Mouse (Mus musculus) G1E (cell line): ENCODE results near the gene Mad1l1. TPM values are rescaled to one million over a fixed set of nuclear protein-coding genes. Genes with fewer than 3 reads are reported as not detected.

ENCODE experiments used
- ATAC-seq: 2 replicates; pipeline ENCODE4 v1.8.0; 2016; ENCODE audit warnings: mild to moderate bottlenecking; ENCODE audit not compliant: insufficient number of reproducible peaks, poor library complexity, low FRiP score, severe bottlenecking; ENCODE audit errors: extremely low read depth
- DNase-seq: peaks from one replicate; pipeline ENCODE4 v3.0.0; 2012; ENCODE audit warnings: low spot score
- H3K27me3 ChIP-seq: 2 replicates; pipeline ENCODE4 v1.6.1; 2012; ENCODE audit warnings: mild to moderate bottlenecking, low read length, inconsistent platforms; ENCODE audit not compliant: insufficient read depth
- H3K36me3 ChIP-seq: replicated peaks from 2 replicates; pipeline ENCODE3; 2012; ENCODE audit warnings: mild to moderate bottlenecking, inconsistent platforms
- H3K4me1 ChIP-seq: 2 replicates; pipeline ENCODE4 v1.6.1; 2012; ENCODE audit warnings: low read depth, low read length, inconsistent platforms, mixed read lengths; ENCODE audit not compliant: insufficient read depth
- H3K4me3 ChIP-seq: 2 replicates; pipeline ENCODE4 v1.5.1; 2012; ENCODE audit warnings: low read depth, mild to moderate bottlenecking, inconsistent platforms, low read length, moderate library complexity, mixed read lengths
- H3K9me3 ChIP-seq: replicated peaks from 2 replicates; pipeline ENCODE4 v1.6.1; 2012; ENCODE audit warnings: inconsistent platforms
- CTCF ChIP-seq: IDR thresholded peaks from 2 replicates; pipeline ENCODE4 v1.5.1; 2012; ENCODE audit warnings: low read depth, low read length, inconsistent platforms, mixed read lengths
- GATA1 ChIP-seq: IDR thresholded peaks from 2 replicates; pipeline ENCODE4 v1.6.1; 2012; ENCODE audit warnings: borderline replicate concordance, low read length, inconsistent platforms, mixed read lengths
- GATA2 ChIP-seq: IDR thresholded peaks from 2 replicates; pipeline ENCODE4 v1.6.1; 2012; ENCODE audit warnings: low read depth, low read length, inconsistent platforms, borderline replicate concordance
- POLR2AphosphoS5 ChIP-seq: IDR thresholded peaks from 2 replicates; pipeline ENCODE4 v1.6.1; 2012; ENCODE audit warnings: low read depth, low read length, inconsistent platforms; ENCODE audit not compliant: insufficient replicate concordance
- TAL1 ChIP-seq: conservative IDR thresholded peaks from 2 replicates; pipeline ENCODE4 v1.6.1; 2012; ENCODE audit warnings: low read depth, low read length, inconsistent platforms, mixed read lengths
- polyA plus RNA-seq: library from polyadenylated mRNA; stranded (reverse); fragments of >175 nt; gene quantifications from 2 replicates; pipeline ENCODE4 v1.2.3, GENCODE M21; 2012
- total RNA-seq, 2 experiments: library from RNA; stranded (forward) in 1 of 2; stranded (reverse) in 1 of 2; fragments of 200-1000 nt in 1 of 2; fragments of >200 nt in 1 of 2; fragmentation: Nextera tagmentation in 1 of 2; gene quantifications; 2 replicates each; pipeline ENCODE4 v1.2.3; 2014 to 2017

Gene Mad1l1
- total and polyA plus RNA-seq, 3 experiments: 28.0 to 45.9 (median 28.9) TPM

DNA sequence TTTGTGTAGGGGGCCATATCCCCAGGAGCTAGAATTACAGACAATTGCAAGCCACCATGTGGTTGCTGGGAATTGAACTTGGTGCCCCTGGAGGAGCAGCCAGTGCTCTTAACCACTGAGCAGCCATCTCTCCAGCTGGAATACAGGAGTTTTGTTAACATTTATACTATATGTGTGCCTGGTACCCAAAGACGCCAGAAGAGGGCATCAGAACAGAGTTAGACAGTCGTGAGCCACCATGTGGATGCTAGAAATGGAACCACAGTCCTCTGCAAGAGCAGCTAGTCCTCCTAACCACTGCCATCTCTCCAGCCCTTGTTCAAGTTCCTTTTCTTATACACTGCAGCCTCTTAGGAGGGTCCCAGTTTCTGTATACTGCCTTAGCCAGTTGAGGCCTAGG lies 12.3 kb upstream of the Mad1l1 start:
- no peak for ATAC-seq
- no peak for TF ChIP-seq CTCF
- peaks cover 71% of the 10 kb centered on the region for H3K36me3 ChIP-seq
- no peak for DNase-seq
- H3K9me3 ChIP-seq: peaks cover 2% of the 10 kb centered on the region
- H3K27me3 ChIP-seq: no peaks in the 10 kb centered on the region
- H3K4me1 ChIP-seq: peaks cover 33% of the 10 kb centered on the region
- H3K4me3 ChIP-seq: no peak overlapping the region

DNA sequence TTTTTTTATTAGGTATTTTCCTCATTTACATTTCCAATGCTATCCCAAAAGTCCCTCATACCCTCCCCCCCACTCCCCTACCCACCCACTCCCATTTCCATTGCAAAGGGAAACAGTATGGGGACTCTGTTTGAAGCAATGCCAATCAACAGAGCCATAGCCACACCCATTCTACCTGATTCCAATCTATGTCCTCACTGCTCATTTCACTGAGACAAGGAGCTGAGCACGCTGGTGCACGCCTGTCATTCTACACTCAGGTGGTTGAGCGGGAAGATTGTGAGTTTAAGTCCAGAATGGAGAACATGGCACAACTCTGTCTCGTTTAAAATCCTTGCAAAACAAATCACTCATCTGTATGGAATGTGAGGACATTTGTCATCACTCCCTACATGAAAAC lies 11.2 kb upstream of the Mad1l1 start:
- TF ChIP-seq CTCF: no peak
- no peak for TF ChIP-seq TAL1
- no peak for TF ChIP-seq GATA1
- no peak for TF ChIP-seq POLR2AphosphoS5
- TF ChIP-seq GATA2: no peak
- Histone ChIP-seq H3K9me3 (no peaks in the 10 kb centered on the region), H3K4me1 (peaks cover 37% of the 10 kb centered on the region), H3K27me3 (no peaks in the 10 kb centered on the region), H3K4me3 (peak overlapping the region; percentile 76; the same call in 1 of the 2 replicates), H3K36me3 (peaks cover 71% of the 10 kb centered on the region)
- DNase-seq (no peak), ATAC-seq (no peak)

DNA sequence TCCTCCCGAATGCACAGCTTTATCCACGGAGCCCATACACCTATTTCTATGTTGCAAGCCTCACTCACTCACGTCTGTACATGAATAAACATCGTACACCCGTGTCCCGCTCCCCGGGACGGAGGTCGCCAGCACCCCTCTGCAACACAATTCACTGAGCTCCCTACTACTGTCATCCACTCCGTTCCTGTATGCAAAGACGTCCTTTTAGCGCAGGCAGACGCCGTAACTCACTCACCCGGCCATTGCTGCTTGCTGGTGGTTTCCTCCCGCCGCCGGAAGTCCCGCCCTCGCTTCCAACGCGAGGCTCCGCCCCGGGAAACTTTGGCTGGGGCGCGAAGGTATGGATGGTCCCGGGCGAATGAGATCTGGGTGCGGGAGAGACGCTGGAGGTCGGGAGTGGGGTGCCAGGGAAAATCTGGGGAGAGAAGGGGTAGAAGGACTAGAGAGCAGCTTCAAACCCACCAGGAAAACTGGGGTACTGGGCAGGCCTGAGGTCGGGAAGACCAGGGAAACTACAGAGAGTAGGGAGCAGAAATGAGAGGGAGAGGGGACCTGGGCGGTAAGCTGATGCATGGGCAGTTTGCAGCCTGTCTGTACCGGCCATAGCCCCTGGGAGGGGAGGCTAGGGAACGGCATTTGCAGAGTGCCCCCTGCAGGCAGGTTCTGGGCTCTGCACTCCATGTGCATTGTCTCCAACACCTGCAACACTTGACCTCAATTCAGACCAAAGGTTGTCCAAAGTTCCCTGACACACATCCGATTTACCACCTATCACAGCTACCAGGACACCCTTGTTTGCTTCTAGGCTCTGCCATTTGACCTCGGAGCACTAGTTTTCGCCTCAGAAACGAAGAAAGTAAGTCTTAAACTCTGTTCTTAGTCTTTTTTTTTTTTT lies 10.5 kb upstream of the Mad1l1 start, which contains the start of gene Mrm2:
Gene Mrm2 (minus strand): TSS at position 284 of the 898 bp plus-strand sequence.
- Histone ChIP-seq H3K4me3 (peak within 1 kb of the TSS; percentile 76), H3K9me3 (no peaks in the 10 kb centered on the region), H3K36me3 (peaks cover 71% of the 10 kb centered on the region), H3K4me1 (peaks cover 38% of the 10 kb centered on the region), H3K27me3 (no peaks in the 10 kb centered on the region)
- TF ChIP-seq CTCF (peak; percentile 96), GATA1 (no peak)
- DNase-seq (peak; percentile 87), ATAC-seq (peak; percentile 75)

GRCm38 (mm10) chr5:140324058-140324457 lies 2.7 kb upstream of the Mad1l1 start:
- H3K36me3 ChIP-seq: peaks cover 65% of the 10 kb centered on the region
- H3K9me3 ChIP-seq: no peaks in the 10 kb centered on the region
- TF ChIP-seq GATA1 (no peak), CTCF (no peak), TAL1 (no peak), GATA2 (no peak), POLR2AphosphoS5 (no peak)
- no peaks in the 10 kb centered on the region for H3K27me3 ChIP-seq
- peaks cover 41% of the 10 kb centered on the region for H3K4me1 ChIP-seq
- no peak overlapping the region for H3K4me3 ChIP-seq
- DNase-seq: no peak
- no peak for ATAC-seq

DNA sequence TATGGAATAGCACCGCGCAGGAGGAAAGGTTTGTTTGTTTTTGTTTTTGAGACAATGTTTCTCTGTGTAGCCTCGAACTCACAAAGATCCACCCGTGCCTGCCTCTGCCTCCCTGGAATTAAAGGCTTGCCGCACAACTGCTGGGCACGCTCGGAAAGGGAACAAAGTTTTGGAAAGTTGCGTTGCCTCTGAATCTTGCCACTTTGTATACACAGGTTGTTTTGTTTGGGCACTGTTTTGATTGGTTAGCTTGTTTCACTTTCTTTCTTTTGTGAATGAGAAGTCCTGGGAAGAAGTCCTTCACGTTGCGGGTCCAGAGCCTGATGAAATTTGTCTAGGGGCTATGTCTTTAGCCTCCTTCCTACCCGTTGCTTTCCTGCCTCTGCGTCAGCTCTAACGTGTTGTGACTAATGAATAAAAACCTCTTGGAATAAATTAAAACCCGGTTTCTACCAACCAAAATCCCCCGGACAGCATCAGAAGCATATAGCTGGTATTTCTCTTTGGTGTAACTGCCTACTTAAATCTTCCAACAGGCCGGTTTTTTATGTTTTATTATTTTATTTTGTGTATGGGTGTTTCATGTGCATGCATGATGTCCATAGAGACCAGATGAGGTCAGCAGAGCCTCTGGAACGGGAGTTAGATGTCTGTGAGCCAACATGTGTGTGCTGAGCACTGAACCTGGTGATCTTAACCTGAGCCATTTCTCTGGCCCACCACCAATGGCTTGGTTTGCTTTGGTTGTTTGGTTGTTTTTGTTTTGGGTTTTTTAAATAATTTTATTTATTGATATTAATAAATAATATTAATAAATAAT lies 614 bp upstream of the Mad1l1 start:
- peak overlapping the region; percentile 92 for H3K4me3 ChIP-seq
- no peak for ATAC-seq
- H3K27me3 ChIP-seq: no peaks in the 10 kb centered on the region
- peak; percentile 19 for DNase-seq
- no peaks in the 10 kb centered on the region for H3K9me3 ChIP-seq
- peaks cover 62% of the 10 kb centered on the region for H3K36me3 ChIP-seq
- H3K4me1 ChIP-seq: peaks cover 52% of the 10 kb centered on the region
- no peak for TF ChIP-seq TAL1
- TF ChIP-seq GATA1: no peak
- TF ChIP-seq POLR2AphosphoS5: no peak
- no peak for TF ChIP-seq CTCF
- no peak for TF ChIP-seq GATA2

DNA sequence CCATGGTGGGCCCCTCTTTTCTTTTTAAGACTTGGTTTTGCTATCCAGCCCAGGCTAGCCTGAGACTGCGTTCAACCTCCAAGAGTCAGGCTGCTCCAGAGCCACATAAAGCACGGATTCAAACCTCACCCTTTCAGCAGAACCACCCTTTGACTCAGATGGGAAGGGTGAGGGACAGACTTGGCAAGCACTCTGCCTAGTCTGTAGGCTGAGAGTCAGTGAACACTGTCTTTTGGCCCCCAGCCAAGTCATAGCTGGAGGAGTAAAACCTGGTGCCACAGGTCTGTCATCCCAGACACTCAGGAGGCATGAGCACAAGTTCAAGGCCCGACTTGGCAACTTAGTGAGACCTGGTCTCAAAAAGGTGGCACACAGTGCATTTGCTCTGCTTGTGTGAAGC lies 4.6 kb downstream of the Mad1l1 start:
- DNase-seq (no peak), ATAC-seq (no peak)
- Histone ChIP-seq H3K4me1 (peaks cover 37% of the 10 kb centered on the region), H3K9me3 (no peaks in the 10 kb centered on the region), H3K4me3 (no peak overlapping the region), H3K27me3 (no peaks in the 10 kb centered on the region), H3K36me3 (peaks cover 81% of the 10 kb centered on the region)
- TF ChIP-seq TAL1 (no peak), POLR2AphosphoS5 (no peak), GATA1 (no peak), GATA2 (no peak), CTCF (no peak)
